Mouse (Mus musculus) G1E (cell line): ENCODE data around the gene Ndufb4.

Experiments
- CTCF ChIP-seq: IDR thresholded peaks from 2 replicates; pipeline ENCODE4 v1.5.1; 2012; ENCODE audit warnings: low read depth, low read length, inconsistent platforms, mixed read lengths
- GATA1 ChIP-seq: IDR thresholded peaks from 2 replicates; pipeline ENCODE4 v1.6.1; 2012; ENCODE audit warnings: borderline replicate concordance, low read length, inconsistent platforms, mixed read lengths
- POLR2AphosphoS5 ChIP-seq: IDR thresholded peaks from 2 replicates; pipeline ENCODE4 v1.6.1; 2012; ENCODE audit warnings: low read depth, low read length, inconsistent platforms; ENCODE audit not compliant: insufficient replicate concordance

DNA sequence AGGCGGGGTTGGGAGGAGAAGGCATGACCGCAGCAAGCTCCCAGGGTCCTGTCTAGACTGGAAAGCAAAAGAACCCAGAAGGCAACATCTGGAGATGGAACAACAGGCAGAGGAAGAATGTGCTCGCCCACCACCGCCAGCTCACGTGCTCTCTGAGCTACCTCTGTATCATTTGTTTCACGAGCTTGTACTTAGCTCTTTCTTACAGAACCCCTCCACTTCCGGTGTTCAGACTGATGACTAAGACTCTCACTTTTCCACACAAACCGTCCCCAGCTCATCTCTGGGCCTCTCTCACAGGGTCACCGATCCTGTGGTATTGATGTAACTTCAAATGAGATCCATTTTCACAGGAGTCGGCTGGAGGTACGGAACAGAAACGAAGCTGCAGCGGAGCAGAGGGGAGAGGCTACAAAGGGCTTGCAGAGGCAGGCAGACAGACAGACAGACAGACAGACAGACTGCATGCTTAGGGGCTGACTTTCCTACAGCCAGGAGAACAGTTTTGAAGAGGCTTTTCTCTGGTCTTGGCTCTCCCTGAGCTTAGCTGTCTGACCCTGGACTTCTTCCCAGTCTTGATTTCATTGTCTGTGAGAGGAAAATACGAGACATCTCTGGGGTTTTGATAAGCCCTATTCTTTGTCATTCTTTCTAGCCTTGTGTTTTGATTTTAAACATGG, 33.2 kb upstream of the Ndufb4 start:
- TF ChIP-seq CTCF (no peak), GATA1 (no peak), POLR2AphosphoS5 (no peak)
